Mouse (Mus musculus) intestine, postnatal 0 days (tissue): ENCODE results near the gene Lipe. TPM values are rescaled to one million over a fixed set of nuclear protein-coding genes. Genes with fewer than 3 reads are reported as not detected.

Experiments
- ATAC-seq: fragments of 200-750 bp; cut with Nextera tagmentation; 2 replicates; pipeline ENCODE4 v1.8.0; 2017; ENCODE audit warnings: mild to moderate bottlenecking, moderate TSS enrichment, moderate library complexity
- H3K27ac ChIP-seq: fragments of 300-500 bp; sonication (generic); 2 replicates; pipeline ENCODE4 v1.5.1; 2014; ENCODE audit warnings: mild to moderate bottlenecking, low read depth, low read length, moderate library complexity
- H3K27me3 ChIP-seq: fragments of 300-500 bp; sonication (generic); replicated peaks from 2 replicates; pipeline ENCODE4 v1.6.1; 2014; ENCODE audit warnings: low read length, mixed read lengths; ENCODE audit not compliant: control insufficient read depth, insufficient read depth
- H3K36me3 ChIP-seq: fragments of 300-500 bp; sonication (generic); 2 replicates; pipeline ENCODE4 v1.6.1; 2014; ENCODE audit warnings: mild to moderate bottlenecking, moderate library complexity; ENCODE audit not compliant: control insufficient read depth, insufficient read depth
- H3K4me1 ChIP-seq: fragments of 300-500 bp; sonication (generic); replicated peaks from 2 replicates; pipeline ENCODE4 v1.6.1; 2014; ENCODE audit warnings: antibody characterized with exemption, low read length, mixed read lengths; ENCODE audit not compliant: control insufficient read depth, insufficient read depth
- H3K4me2 ChIP-seq: fragments of 300-500 bp; sonication (generic); replicated peaks from 2 replicates; pipeline ENCODE4 v1.6.1; 2014; ENCODE audit warnings: low read depth, mild to moderate bottlenecking, moderate library complexity
- H3K4me3 ChIP-seq: fragments of 300-500 bp; sonication (generic); 2 replicates; pipeline ENCODE4 v1.5.1; 2014; ENCODE audit warnings: low read depth, low read length
- H3K9ac ChIP-seq: fragments of 300-500 bp; sonication (generic); 2 replicates; pipeline ENCODE4 v1.6.1; 2014; ENCODE audit warnings: mild to moderate bottlenecking, low read depth, low read length
- H3K9me3 ChIP-seq: fragments of 300-500 bp; sonication (generic); 2 replicates; pipeline ENCODE4 v1.6.1; 2016; ENCODE audit warnings: mixed run types; ENCODE audit not compliant: control insufficient read depth
- CTCF ChIP-seq: sonication (generic); IDR thresholded peaks from 2 replicates; pipeline ENCODE4 v1.5.1; 2016; ENCODE audit warnings: low read depth, mild to moderate bottlenecking, control low read depth, antibody characterized with exemption, moderate library complexity
- WGBS: fragments of 180-500 bp; shearing (Covaris S2); extraction: QIAGEN DNeasy Blood & Tissue Kit; methylation state at CpG from one replicate; pipeline ENCODE4 v1.1.7; 2014; 5-methylcytosine and 5-hydroxymethylcytosine counted together
- polyA plus RNA-seq: library from polyadenylated mRNA; unstranded; fragments of >200 nt; fragmentation: Nextera tagmentation; extraction: Ambion mirVana; gene quantifications from 2 replicates; pipeline ENCODE4 v1.2.1, GENCODE M21; 2015

Lipe gene
- polyA plus RNA-seq, 1 experiment from 2014 or later, result 15.0 TPM

GRCm38 (mm10) chr7:25396621-25397020 lies 1.9 kb downstream of the Lipe start:
- no peaks in the 10 kb centered on the region for H3K9me3 ChIP-seq
- H3K9ac ChIP-seq, result no peak overlapping the region; the same call in 1 of the 2 replicates
- 92% methylated on average over 14 of the region's 14 CpGs for WGBS
- no peaks in the 10 kb centered on the region for H3K36me3 ChIP-seq
- peak overlapping the region; percentile 46 for H3K27ac ChIP-seq
- TF ChIP-seq CTCF, result no peak
- H3K4me3 ChIP-seq, result 0 out of 2 replicates have a peak overlapping the region, but pooled peaks have one; percentile 76
- peak overlapping the region; percentile 69; the same call in 1 of the 2 replicates for H3K4me2 ChIP-seq
- no peaks in the 10 kb centered on the region for H3K27me3 ChIP-seq
- H3K4me1 ChIP-seq, result no peaks in the 10 kb centered on the region; the same call in none of the 2 replicates
- no peak for ATAC-seq

GRCm38 (mm10) chr7:25395558-25396521 lies 2.7 kb downstream of the Lipe start:
- no peaks in the 10 kb centered on the region for H3K9me3 ChIP-seq
- H3K4me3 ChIP-seq, result peak overlapping the region; percentile 76
- peak overlapping the region; percentile 56 for H3K9ac ChIP-seq
- 5% methylated on average over 49 of the region's 52 CpGs for WGBS
- H3K27me3 ChIP-seq, result no peaks in the 10 kb centered on the region
- H3K36me3 ChIP-seq, result no peaks in the 10 kb centered on the region
- peak overlapping the region; percentile 46 for H3K27ac ChIP-seq
- peak; percentile 96 for ATAC-seq
- peaks cover 4% of the 10 kb centered on the region for H3K4me1 ChIP-seq
- no peak for TF ChIP-seq CTCF
- H3K4me2 ChIP-seq, result peak overlapping the region; percentile 69

DNA sequence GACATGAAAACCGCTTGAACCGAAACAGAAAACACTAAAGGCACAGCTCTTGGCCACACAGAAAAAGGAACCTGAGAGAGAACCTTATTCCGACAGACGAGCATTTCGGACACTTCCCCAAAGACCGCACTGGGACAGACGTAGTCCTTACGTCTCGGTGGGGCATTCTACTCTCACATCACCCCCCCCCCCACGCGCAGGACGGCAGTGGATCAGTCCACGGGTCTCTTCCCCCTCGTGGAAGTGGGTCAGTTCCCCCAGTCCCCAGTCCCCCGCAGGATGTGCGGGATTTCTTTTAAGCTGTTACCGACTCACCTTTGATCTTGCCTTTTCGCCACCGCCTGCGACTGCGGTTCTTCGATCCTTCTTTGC lies 3.3 kb downstream of the Lipe start:
- Histone ChIP-seq H3K4me1 (peaks cover 11% of the 10 kb centered on the region), H3K9ac (peak overlapping the region; percentile 56), H3K4me3 (peak overlapping the region; percentile 76), H3K36me3 (no peaks in the 10 kb centered on the region), H3K27ac (peak overlapping the region; percentile 42; the same call in 1 of the 2 replicates), H3K4me2 (peak overlapping the region; percentile 69), H3K27me3 (no peaks in the 10 kb centered on the region), H3K9me3 (no peaks in the 10 kb centered on the region)
- TF ChIP-seq CTCF, result no peak
- under 1% methylated on average over 22 of the region's 22 CpGs for WGBS
- peak; percentile 2; the same call in 1 of the 2 replicates for ATAC-seq

DNA sequence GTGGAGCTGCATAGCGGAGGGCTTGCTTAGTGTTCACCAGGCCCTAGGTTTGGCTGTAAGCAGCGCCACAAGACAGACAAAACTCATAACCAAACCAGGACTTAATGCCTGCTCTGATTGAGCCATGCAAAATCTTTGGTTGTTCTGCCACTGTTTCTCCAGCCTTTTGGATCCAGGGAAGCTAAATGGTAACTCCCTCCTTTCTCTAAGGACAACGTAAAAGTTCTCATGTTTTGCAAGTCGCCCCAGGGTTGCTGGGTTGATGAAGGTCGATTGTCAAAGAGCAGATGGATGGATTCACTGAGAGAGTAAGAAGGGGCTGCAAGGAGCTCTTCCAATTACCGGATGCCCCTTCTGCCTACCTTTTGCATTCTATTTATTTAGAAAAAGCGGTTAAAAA lies 3.8 kb downstream of the Lipe start:
- H3K27ac ChIP-seq, result peak overlapping the region; percentile 47
- H3K4me1 ChIP-seq, result peaks cover 13% of the 10 kb centered on the region
- H3K4me2 ChIP-seq, result peak overlapping the region; percentile 69
- H3K4me3 ChIP-seq, result peak overlapping the region; percentile 76
- 12% methylated on average over 7 of the region's 7 CpGs for WGBS
- H3K27me3 ChIP-seq, result no peaks in the 10 kb centered on the region
- peak overlapping the region; percentile 56 for H3K9ac ChIP-seq
- no peak for TF ChIP-seq CTCF
- no peak for ATAC-seq
- no peaks in the 10 kb centered on the region for H3K9me3 ChIP-seq
- no peaks in the 10 kb centered on the region for H3K36me3 ChIP-seq

DNA sequence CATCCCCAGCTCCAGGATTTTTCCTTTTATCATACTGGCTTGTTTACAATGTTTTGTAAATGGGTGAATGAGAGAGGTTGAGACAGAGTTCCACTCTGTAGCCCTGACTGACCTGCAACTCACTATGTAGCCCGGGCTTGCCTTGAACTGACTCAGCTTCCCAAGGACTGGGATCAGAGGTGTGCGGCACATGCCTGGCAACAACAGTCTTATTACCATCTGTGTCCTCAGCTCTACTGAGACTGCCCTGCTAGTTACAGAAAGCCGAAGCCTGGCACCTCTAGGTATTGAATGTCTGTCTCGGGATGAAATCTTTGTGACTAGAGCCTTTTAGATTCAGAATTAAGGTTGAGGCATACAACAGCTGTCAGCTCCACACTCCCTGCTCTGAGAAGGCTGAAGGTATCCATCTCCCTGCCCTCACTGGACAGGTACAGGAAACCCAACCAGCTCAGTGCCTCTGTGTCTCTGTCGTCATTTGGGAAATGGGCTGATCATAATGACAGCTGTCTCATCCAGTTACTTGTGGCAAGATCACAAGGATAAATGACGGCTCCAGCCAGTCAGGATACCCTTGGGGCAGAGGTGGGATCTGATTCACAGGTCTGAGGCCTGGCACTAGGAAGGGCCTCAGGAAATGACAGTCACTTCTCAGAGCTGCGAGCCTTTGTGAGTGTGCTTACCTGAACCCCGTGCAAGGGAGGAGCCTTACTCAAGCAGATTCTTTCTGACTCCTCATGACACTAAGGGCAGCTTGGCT lies 4.9 kb downstream of the Lipe start:
- Histone ChIP-seq H3K4me2 (peak overlapping the region; percentile 69), H3K9me3 (no peaks in the 10 kb centered on the region), H3K4me3 (peak overlapping the region; percentile 76; the same call in 1 of the 2 replicates), H3K27me3 (no peaks in the 10 kb centered on the region), H3K4me1 (peaks cover 20% of the 10 kb centered on the region), H3K9ac (no peak overlapping the region), H3K27ac (peak overlapping the region; percentile 42), H3K36me3 (peaks cover under 1% of the 10 kb centered on the region; the same call in 1 of the 2 replicates)
- peak; percentile 23; the same call in 1 of the 2 replicates for ATAC-seq
- TF ChIP-seq CTCF, result no peak
- WGBS, result 62% methylated on average over 8 of the region's 8 CpGs

GRCm38 (mm10) chr7:25392851-25393250 lies 5.7 kb downstream of the Lipe start:
- H3K36me3 ChIP-seq, result peaks cover 9% of the 10 kb centered on the region
- H3K4me2 ChIP-seq, result no peak overlapping the region
- no peak overlapping the region for H3K4me3 ChIP-seq
- 76% methylated on average over 7 of the region's 7 CpGs for WGBS
- no peak overlapping the region for H3K9ac ChIP-seq
- H3K9me3 ChIP-seq, result no peaks in the 10 kb centered on the region
- no peak for ATAC-seq
- peaks cover 20% of the 10 kb centered on the region for H3K4me1 ChIP-seq
- TF ChIP-seq CTCF, result no peak
- H3K27ac ChIP-seq, result no peak overlapping the region; the same call in 1 of the 2 replicates
- H3K27me3 ChIP-seq, result no peaks in the 10 kb centered on the region
